Mouse (Mus musculus) midbrain, postnatal 0 days (tissue): ENCODE results near the gene Polr3c. TPM values are rescaled to one million over a fixed set of nuclear protein-coding genes. Genes with fewer than 3 reads are reported as not detected.

Experiments used
- ATAC-seq: fragments of 200-750 bp; cut with Nextera tagmentation; 2 replicates; pipeline ENCODE4 v1.8.0; 2017; ENCODE audit warnings: moderate number of reproducible peaks, mild to moderate bottlenecking, moderate TSS enrichment, moderate library complexity; ENCODE audit not compliant: low FRiP score
- DNase-seq: peaks from one replicate; pipeline ENCODE4 v3.0.0-alpha.2; 2015; ENCODE audit warnings: low spot score
- H3K27ac ChIP-seq: fragments of 300-500 bp; sonication (generic); 2 replicates; pipeline ENCODE4 v1.5.1; 2014; ENCODE audit warnings: low read depth, mild to moderate bottlenecking, low read length, mixed read lengths
- H3K27me3 ChIP-seq: fragments of 300-500 bp; sonication (generic); 2 replicates; pipeline ENCODE4 v1.6.1; 2014; ENCODE audit warnings: low read length, control low read depth, mixed read lengths; ENCODE audit not compliant: insufficient read depth
- H3K36me3 ChIP-seq: fragments of 300-500 bp; sonication (generic); 2 replicates; pipeline ENCODE4 v1.6.1; 2014; ENCODE audit warnings: low read length, control low read depth, mixed read lengths; ENCODE audit not compliant: insufficient read depth
- H3K4me1 ChIP-seq: fragments of 300-500 bp; sonication (generic); 2 replicates; pipeline ENCODE4 v1.6.1; 2014; ENCODE audit warnings: mild to moderate bottlenecking, control low read depth, antibody characterized with exemption, low read length, mixed read lengths; ENCODE audit not compliant: insufficient read depth
- H3K4me2 ChIP-seq: fragments of 300-500 bp; sonication (generic); 2 replicates; pipeline ENCODE4 v1.6.1; 2014; ENCODE audit warnings: low read depth, mild to moderate bottlenecking, low read length, mixed read lengths; ENCODE audit not compliant: poor library complexity, severe bottlenecking
- H3K4me3 ChIP-seq: fragments of 300-500 bp; sonication (generic); 2 replicates; pipeline ENCODE4 v1.5.1; 2014; ENCODE audit warnings: low read depth, mild to moderate bottlenecking, low read length, moderate library complexity
- H3K9ac ChIP-seq: fragments of 300-500 bp; sonication (generic); replicated peaks from 2 replicates; pipeline ENCODE4 v1.6.1; 2014; ENCODE audit warnings: mild to moderate bottlenecking, low read length, moderate library complexity, mixed read lengths; ENCODE audit not compliant: poor library complexity, severe bottlenecking
- H3K9me3 ChIP-seq: fragments of 300-500 bp; sonication (generic); 2 replicates; pipeline ENCODE4 v1.6.1; 2016; ENCODE audit warnings: low read length, control low read depth
- CTCF ChIP-seq: IDR thresholded peaks from 2 replicates; pipeline ENCODE4 v1.5.1; 2016; ENCODE audit warnings: antibody characterized with exemption, mild to moderate bottlenecking
- whole genome bisulfite sequencing: fragments of 180-500 bp; shearing (Covaris S2); extraction: QIAGEN DNeasy Blood & Tissue Kit; methylation state at CpG from one replicate; pipeline ENCODE4 v1.1.7; 2014; 5-methylcytosine and 5-hydroxymethylcytosine counted together
- polyA plus RNA-seq: library from polyadenylated mRNA; unstranded; fragments of >200 nt; fragmentation: Nextera tagmentation; extraction: Ambion mirVana; gene quantifications from 2 replicates; pipeline ENCODE4 v1.2.1, GENCODE M21; 2015
- total RNA-seq: library from RNA; depleted of rRNA; stranded (reverse); fragments of >200 nt; gene quantifications from 2 replicates; pipeline ENCODE4 v1.2.3, GENCODE M21; 2014

Polr3c gene
- total and polyA plus RNA-seq, 2 experiments from 2014 or later, result 14.7 to 30.7 TPM

- ATAC-seq (no peak), DNase-seq (no peak)
- H3K4me3 ChIP-seq, result no peak overlapping the region
- no peaks in the 10 kb centered on the region for H3K9me3 ChIP-seq
- no peak overlapping the region for H3K27ac ChIP-seq
- H3K36me3 ChIP-seq, result peaks cover 49% of the 10 kb centered on the region
- TF ChIP-seq CTCF, result no peak
- H3K4me1 ChIP-seq, result peaks cover 6% of the 10 kb centered on the region; the same call in 1 of the 2 replicates
- WGBS, result 78% methylated on average over 7 of the region's 7 CpGs
- no peak overlapping the region for H3K9ac ChIP-seq
- no peak overlapping the region for H3K4me2 ChIP-seq
- no peaks in the 10 kb centered on the region for H3K27me3 ChIP-seq
These were observed 20.4 kb downstream of the Polr3c start for GRCm38 (mm10) chr3:96706984-96707383.

GRCm38 (mm10) chr3:96706217-96706616 lies 21.2 kb downstream of the Polr3c start:
- WGBS, result 90% methylated on average over 11 of the region's 11 CpGs
- Histone ChIP-seq H3K4me3 (no peak overlapping the region), H3K4me1 (peaks cover 6% of the 10 kb centered on the region; the same call in 1 of the 2 replicates), H3K9me3 (no peaks in the 10 kb centered on the region), H3K36me3 (peaks cover 48% of the 10 kb centered on the region), H3K4me2 (no peak overlapping the region), H3K9ac (no peak overlapping the region), H3K27me3 (no peaks in the 10 kb centered on the region), H3K27ac (no peak overlapping the region)
- DNase-seq (no peak), ATAC-seq (no peak)
- TF ChIP-seq CTCF, result no peak

GRCm38 (mm10) chr3:96704778-96705177 lies 22.6 kb downstream of the Polr3c start:
- Histone ChIP-seq H3K9ac (no peak overlapping the region), H3K9me3 (no peaks in the 10 kb centered on the region), H3K27me3 (no peaks in the 10 kb centered on the region), H3K27ac (no peak overlapping the region), H3K4me2 (no peak overlapping the region), H3K4me3 (no peak overlapping the region), H3K4me1 (peaks cover 6% of the 10 kb centered on the region; the same call in 1 of the 2 replicates), H3K36me3 (peaks cover 41% of the 10 kb centered on the region)
- no peak for DNase-seq
- WGBS, result 69% methylated on average over 11 of the region's 11 CpGs
- peak; percentile 45 for TF ChIP-seq CTCF
- ATAC-seq, result no peak

GRCm38 (mm10) chr3:96701003-96701402 lies 26.4 kb downstream of the Polr3c start:
- H3K9me3 ChIP-seq, result no peaks in the 10 kb centered on the region
- WGBS, result 92% methylated on average over 4 of the region's 4 CpGs
- H3K9ac ChIP-seq, result no peak overlapping the region
- no peak for DNase-seq
- ATAC-seq, result no peak
- no peak overlapping the region for H3K4me2 ChIP-seq
- peaks cover 4% of the 10 kb centered on the region; the same call in 1 of the 2 replicates for H3K4me1 ChIP-seq
- H3K27me3 ChIP-seq, result no peaks in the 10 kb centered on the region
- TF ChIP-seq CTCF, result no peak
- peaks cover 41% of the 10 kb centered on the region for H3K36me3 ChIP-seq
- H3K4me3 ChIP-seq, result no peak overlapping the region
- no peak overlapping the region for H3K27ac ChIP-seq

- WGBS, result 56% methylated on average over 7 of the region's 7 CpGs
- H3K27ac ChIP-seq, result no peak overlapping the region
- H3K9me3 ChIP-seq, result no peaks in the 10 kb centered on the region
- TF ChIP-seq CTCF, result peak; percentile 63
- H3K9ac ChIP-seq, result no peak overlapping the region
- H3K4me2 ChIP-seq, result no peak overlapping the region
- peaks cover 41% of the 10 kb centered on the region for H3K36me3 ChIP-seq
- ATAC-seq, result no peak
- no peak overlapping the region for H3K4me3 ChIP-seq
- peaks cover 4% of the 10 kb centered on the region; the same call in 1 of the 2 replicates for H3K4me1 ChIP-seq
- no peaks in the 10 kb centered on the region for H3K27me3 ChIP-seq
- DNase-seq, result peak; percentile 32
These were observed 27.1 kb downstream of the Polr3c start for GRCm38 (mm10) chr3:96700376-96700775.

- no peak for ATAC-seq
- H3K27me3 ChIP-seq, result no peaks in the 10 kb centered on the region
- peaks cover 29% of the 10 kb centered on the region for H3K36me3 ChIP-seq
- H3K27ac ChIP-seq, result no peak overlapping the region
- DNase-seq, result no peak
- TF ChIP-seq CTCF, result peak; percentile 30; the same call in 1 of the 2 replicates
- no peaks in the 10 kb centered on the region for H3K9me3 ChIP-seq
- H3K4me2 ChIP-seq, result no peak overlapping the region
- 57% methylated on average over 19 of the region's 19 CpGs for WGBS
- no peak overlapping the region for H3K4me3 ChIP-seq
- no peak overlapping the region for H3K9ac ChIP-seq
- peaks cover 4% of the 10 kb centered on the region; the same call in 1 of the 2 replicates for H3K4me1 ChIP-seq
These were observed 28.3 kb downstream of the Polr3c start for GRCm38 (mm10) chr3:96698993-96699690.
